Mouse (Mus musculus): ENCODE results near the gene 2410004P03Rik. TPM values are rescaled to one million over a fixed set of nuclear protein-coding genes. Genes with fewer than 3 reads are reported as not detected.

The 2410004P03Rik gene
- total and polyA plus RNA-seq, 2 experiments from 2014 or later = 10.1 to 10.6 TPM

- Histone ChIP-seq H3K4me3 (ENCODE audit: low read depth, low read length) (peak within 1 kb of the TSS; percentile 42), H3K27me3 (ENCODE audit: insufficient read depth, low read length) (peaks cover 27% of the 10 kb centered on the region), H3K9ac (replicated peaks; ENCODE audit: low read length, poor library complexity, severe bottlenecking) (peak within 1 kb of the TSS; percentile 44; the same call in 1 of the 2 replicates), H3K36me3 (ENCODE audit: insufficient read depth, low read length) (0 out of 2 replicates have a peak, but pooled peaks cover 4% of the 10 kb centered on the region), H3K27ac (ENCODE audit: low read depth, low read length) (no peak within 1 kb of the TSS), H3K9me3 (ENCODE audit: low read length) (no peaks in the 10 kb centered on the region), H3K4me2 (ENCODE audit: low read depth, low read length, poor library complexity, severe bottlenecking) (peak within 1 kb of the TSS; percentile 96), H3K4me1 (ENCODE audit: insufficient read depth, low read length) (peaks cover 5% of the 10 kb centered on the region; the same call in 1 of the 2 replicates)
- DNase-seq (ENCODE audit: low spot score) (peak; percentile 22), ATAC-seq (ENCODE audit: low FRiP score) (peak; percentile 53)
- under 1% methylated on average over 57 of the region's 57 CpGs for WGBS
- TF ChIP-seq CTCF (IDR thresholded peaks at IDR 0.05) = no peak
Measured at GRCm38 (mm10) chr12:16999739-17000497, 11.6 kb downstream of the 2410004P03Rik start, which contains the start of gene Pqlc3. TSS of gene Pqlc3 (minus strand) at chr12:17000408.

DNA sequence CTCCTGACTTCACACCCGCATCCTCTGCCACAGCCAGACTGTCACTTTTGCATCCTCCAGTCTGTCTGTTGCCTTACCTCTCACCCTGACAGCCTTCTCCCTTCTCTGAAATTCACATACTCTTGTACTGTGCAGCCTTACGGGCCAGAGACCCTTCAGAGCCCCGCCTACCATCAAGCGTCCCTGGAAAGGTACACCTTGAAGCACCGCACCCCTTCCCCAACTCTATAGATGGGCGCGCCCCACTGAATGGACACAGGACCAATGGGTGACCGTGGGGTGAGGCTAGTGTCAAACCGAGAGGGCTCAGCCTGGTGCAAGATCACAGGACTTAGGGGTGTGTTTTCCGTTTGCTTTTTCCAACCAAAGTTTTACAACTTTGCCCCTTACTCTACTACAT, 12.4 kb downstream of the 2410004P03Rik start:
- Histone ChIP-seq H3K4me2 (ENCODE audit: low read depth, low read length, poor library complexity, severe bottlenecking) (peak overlapping the region; percentile 96), H3K9me3 (ENCODE audit: low read length) (no peaks in the 10 kb centered on the region), H3K9ac (replicated peaks; ENCODE audit: low read length, poor library complexity, severe bottlenecking) (no peak overlapping the region), H3K27ac (ENCODE audit: low read depth, low read length) (no peak overlapping the region), H3K4me3 (ENCODE audit: low read depth, low read length) (peak overlapping the region; percentile 42), H3K4me1 (ENCODE audit: insufficient read depth, low read length) (peaks cover 5% of the 10 kb centered on the region; the same call in 1 of the 2 replicates), H3K36me3 (ENCODE audit: insufficient read depth, low read length) (0 out of 2 replicates have a peak, but pooled peaks cover 4% of the 10 kb centered on the region), H3K27me3 (ENCODE audit: insufficient read depth, low read length) (peaks cover 27% of the 10 kb centered on the region)
- no peak for TF ChIP-seq CTCF (IDR thresholded peaks at IDR 0.05)
- 8% methylated on average over 10 of the region's 10 CpGs for WGBS
- no peak for ATAC-seq (ENCODE audit: low FRiP score)
- DNase-seq (ENCODE audit: low spot score) = no peak

DNA sequence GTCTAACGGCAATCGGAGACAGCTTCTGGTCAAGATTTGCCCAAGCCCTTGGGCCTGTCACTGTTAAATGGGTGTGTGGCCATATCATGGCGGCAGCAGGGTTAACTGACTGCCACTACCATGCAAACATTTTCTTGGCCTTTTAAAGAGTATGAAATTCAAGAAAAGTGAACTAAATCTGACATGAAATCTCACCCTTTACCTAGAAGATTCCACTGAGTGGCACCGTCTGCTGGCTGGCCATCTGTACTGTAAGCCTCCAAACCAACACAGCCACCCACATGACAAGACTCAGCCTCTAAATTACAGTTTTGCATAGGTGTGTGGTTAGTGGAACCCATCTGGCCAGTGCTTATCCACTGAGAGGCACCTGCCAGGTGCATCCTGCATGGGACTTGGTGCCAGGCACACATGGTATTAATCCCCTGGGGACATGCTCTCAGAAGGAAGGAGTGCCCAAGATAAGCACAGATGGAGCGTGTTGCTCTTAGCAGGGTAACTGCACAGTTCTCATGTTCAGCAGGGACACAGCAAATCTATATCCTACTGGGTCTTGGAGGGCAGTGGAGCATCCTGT, 14.6 kb downstream of the 2410004P03Rik start:
- Histone ChIP-seq H3K9me3 (ENCODE audit: low read length) (no peaks in the 10 kb centered on the region), H3K27ac (ENCODE audit: low read depth, low read length) (no peak overlapping the region), H3K4me2 (ENCODE audit: low read depth, low read length, poor library complexity, severe bottlenecking) (no peak overlapping the region), H3K4me1 (ENCODE audit: insufficient read depth, low read length) (peaks cover 5% of the 10 kb centered on the region; the same call in 1 of the 2 replicates), H3K36me3 (ENCODE audit: insufficient read depth, low read length) (0 out of 2 replicates have a peak, but pooled peaks cover 4% of the 10 kb centered on the region), H3K4me3 (ENCODE audit: low read depth, low read length) (no peak overlapping the region), H3K27me3 (ENCODE audit: insufficient read depth, low read length) (peaks cover 27% of the 10 kb centered on the region), H3K9ac (replicated peaks; ENCODE audit: low read length, poor library complexity, severe bottlenecking) (no peak overlapping the region)
- no peak for ATAC-seq (ENCODE audit: low FRiP score)
- TF ChIP-seq CTCF (IDR thresholded peaks at IDR 0.05) = no peak
- DNase-seq (ENCODE audit: low spot score) = no peak
- 93% methylated on average over 5 of the region's 5 CpGs for WGBS

DNA sequence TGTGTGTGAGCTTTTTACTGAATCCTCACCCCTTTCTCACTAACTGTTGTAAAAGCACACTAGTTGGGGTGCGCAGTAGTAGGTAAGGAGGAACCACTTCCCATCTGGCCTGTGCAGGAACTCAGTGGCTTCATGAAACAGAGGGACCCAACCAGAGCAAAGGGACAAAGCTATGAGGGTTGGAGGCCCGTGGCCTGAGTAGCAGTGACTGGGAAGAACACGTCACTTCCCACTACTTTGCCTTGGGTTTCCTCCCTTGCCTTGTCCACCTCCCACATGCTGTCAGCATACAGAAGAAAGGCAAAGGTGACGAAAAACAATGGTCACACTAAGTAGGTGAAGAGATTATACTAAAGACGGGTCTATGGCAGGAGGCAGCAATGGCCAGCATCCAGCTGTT, 15.2 kb downstream of the 2410004P03Rik start:
- Histone ChIP-seq H3K36me3 (ENCODE audit: insufficient read depth, low read length) (0 out of 2 replicates have a peak, but pooled peaks cover 4% of the 10 kb centered on the region), H3K9ac (replicated peaks; ENCODE audit: low read length, poor library complexity, severe bottlenecking) (no peak overlapping the region), H3K4me1 (ENCODE audit: insufficient read depth, low read length) (peaks cover 5% of the 10 kb centered on the region; the same call in 1 of the 2 replicates), H3K9me3 (ENCODE audit: low read length) (no peaks in the 10 kb centered on the region), H3K4me3 (ENCODE audit: low read depth, low read length) (no peak overlapping the region), H3K27ac (ENCODE audit: low read depth, low read length) (no peak overlapping the region), H3K4me2 (ENCODE audit: low read depth, low read length, poor library complexity, severe bottlenecking) (no peak overlapping the region), H3K27me3 (ENCODE audit: insufficient read depth, low read length) (peaks cover 27% of the 10 kb centered on the region)
- WGBS = 82% methylated on average over 5 of the region's 5 CpGs
- ATAC-seq (ENCODE audit: low FRiP score) (no peak), DNase-seq (ENCODE audit: low spot score) (no peak)
- TF ChIP-seq CTCF (IDR thresholded peaks at IDR 0.05) = no peak

DNA sequence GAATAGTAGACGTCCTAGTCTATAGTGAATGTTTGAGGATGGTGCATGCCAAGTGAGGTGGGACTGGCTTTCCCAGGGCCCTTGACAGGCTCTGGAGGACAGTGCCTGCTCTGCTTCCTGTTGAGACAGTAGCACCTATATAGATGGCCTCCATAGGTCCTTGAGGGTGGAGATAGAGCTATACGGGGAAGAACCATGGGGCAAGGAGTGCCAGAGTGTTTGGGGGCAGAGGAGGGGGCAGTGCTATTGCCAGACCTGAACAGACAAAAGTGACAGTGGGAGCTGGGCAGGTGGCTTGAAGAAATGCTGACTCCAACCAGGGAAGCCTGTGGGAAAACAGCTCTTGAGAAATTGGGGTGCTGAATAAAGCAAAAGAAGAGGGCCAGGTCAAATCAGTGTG, 17.2 kb downstream of the 2410004P03Rik start:
- no peak for ATAC-seq (ENCODE audit: low FRiP score)

GRCm38 (mm10) chr12:16992355-16992754, 19.2 kb downstream of the 2410004P03Rik start:
- 0 out of 2 replicates have a peak, but pooled peaks cover 4% of the 10 kb centered on the region for H3K36me3 ChIP-seq (ENCODE audit: insufficient read depth, low read length)
- no peak overlapping the region for H3K4me3 ChIP-seq (ENCODE audit: low read depth, low read length)
- 94% methylated on average over 2 of the region's 2 CpGs for WGBS
- H3K27me3 ChIP-seq (ENCODE audit: insufficient read depth, low read length) = no peaks in the 10 kb centered on the region
- H3K9ac ChIP-seq (replicated peaks; ENCODE audit: low read length, poor library complexity, severe bottlenecking) = no peak overlapping the region
- ATAC-seq (ENCODE audit: low FRiP score) (no peak), DNase-seq (ENCODE audit: low spot score) (no peak)
- H3K27ac ChIP-seq (ENCODE audit: low read depth, low read length) = no peak overlapping the region
- TF ChIP-seq CTCF (IDR thresholded peaks at IDR 0.05) = no peak
- no peaks in the 10 kb centered on the region for H3K4me1 ChIP-seq (ENCODE audit: insufficient read depth, low read length)
- H3K9me3 ChIP-seq (ENCODE audit: low read length) = no peaks in the 10 kb centered on the region
- no peak overlapping the region for H3K4me2 ChIP-seq (ENCODE audit: low read depth, low read length, poor library complexity, severe bottlenecking)

More for the DNA sequence above, 17.2 kb downstream of the 2410004P03Rik start:
- no peak overlapping the region for H3K9ac ChIP-seq (replicated peaks; ENCODE audit: low read length, poor library complexity, severe bottlenecking)
- no peak overlapping the region for H3K27ac ChIP-seq (ENCODE audit: low read depth, low read length)
- H3K9me3 ChIP-seq (ENCODE audit: low read length) = no peaks in the 10 kb centered on the region
- WGBS = 94% methylated on average over 2 of the region's 2 CpGs
- H3K4me1 ChIP-seq (ENCODE audit: insufficient read depth, low read length) = peaks cover 1% of the 10 kb centered on the region; the same call in 1 of the 2 replicates
- H3K36me3 ChIP-seq (ENCODE audit: insufficient read depth, low read length) = 0 out of 2 replicates have a peak, but pooled peaks cover 4% of the 10 kb centered on the region
- H3K4me2 ChIP-seq (ENCODE audit: low read depth, low read length, poor library complexity, severe bottlenecking) = no peak overlapping the region
- DNase-seq (ENCODE audit: low spot score) = no peak
- H3K27me3 ChIP-seq (ENCODE audit: insufficient read depth, low read length) = peaks cover 14% of the 10 kb centered on the region
- TF ChIP-seq CTCF (IDR thresholded peaks at IDR 0.05) = no peak
- no peak overlapping the region for H3K4me3 ChIP-seq (ENCODE audit: low read depth, low read length)

All from midbrain, postnatal 0 days (tissue).